Mouse (Mus musculus) central nervous system, embryonic 14 days (tissue): ENCODE data around the gene Meox1. TPM values are rescaled to one million over a fixed set of nuclear protein-coding genes. Genes with fewer than 3 reads are reported as not detected.

Source experiments
- polyA plus RNA-seq: library from polyadenylated mRNA; depleted of rRNA; stranded (reverse); fragments of >200 nt; gene quantifications from 2 replicates; pipeline ENCODE4 v1.2.3, GENCODE M21; 2012; rRNA removed

Meox1 gene
- 0.43 and 2.9 TPM in 2 replicates for polyA plus RNA-seq

DNA sequence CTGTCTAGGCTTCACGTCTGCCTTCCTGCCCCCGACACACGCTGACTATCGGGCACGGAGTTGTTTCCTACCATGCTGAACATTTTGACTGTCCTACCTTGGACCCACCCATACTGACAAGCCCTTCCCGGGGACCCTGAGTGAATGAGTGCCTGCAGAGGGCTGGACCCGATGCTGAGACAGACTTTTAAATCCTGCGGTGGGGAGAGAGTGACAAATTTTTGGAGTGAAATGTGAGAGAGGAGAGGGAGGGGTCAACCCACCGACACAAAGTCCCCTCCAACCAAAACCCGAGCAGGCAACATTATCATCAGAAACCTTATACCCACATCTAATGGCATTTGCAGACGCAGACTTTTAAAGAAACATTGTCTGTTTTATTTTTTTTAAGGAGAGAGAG lies at the start of gene Meox1:
Gene Meox1, minus strand, starts transcription at position 171 of the 400 bp plus-strand sequence.

Other genes with a start within 250 kb of the Meox1 start
- 20.9 and 41.3 TPM in 2 replicates for gene Arl4d, start 228.8 kb downstream of the Meox1 start, polyA plus RNA-seq
- gene Dhx8, start 161.5 kb downstream of the Meox1 start, polyA plus RNA-seq: 28.3 and 28.8 TPM in 2 replicates
- 9.6 and 15.7 TPM in 2 replicates for gene Etv4, start 109.0 kb downstream of the Meox1 start, polyA plus RNA-seq
- gene Sost, start 72.6 kb upstream of the Meox1 start, polyA plus RNA-seq: 0.24 and 0.29 TPM in 2 replicates
- not detected in 2 replicates for gene Cfap97d1, start 89.9 kb upstream of the Meox1 start, polyA plus RNA-seq
- gene Dusp3, start 92.6 kb upstream of the Meox1 start, polyA plus RNA-seq: 10.0 and 12.3 TPM in 2 replicates
- 43.1 and 46.8 TPM in 2 replicates for gene Mpp3, start 134.1 kb upstream of the Meox1 start, polyA plus RNA-seq
- gene Cd300lg, start 147.1 kb upstream of the Meox1 start, polyA plus RNA-seq: 0.06 and 0.20 TPM in 2 replicates
- 36.5 and 39.4 TPM in 2 replicates for gene Mpp2, start 194.1 kb upstream of the Meox1 start, polyA plus RNA-seq
- gene Ppy, start 206.9 kb upstream of the Meox1 start, polyA plus RNA-seq: not detected in 2 replicates
- 1.4 and 3.4 TPM in 2 replicates for gene Pyy, start 213.5 kb upstream of the Meox1 start, polyA plus RNA-seq